Mouse (Mus musculus) embryonic facial prominence, embryonic 10.5 days (tissue): ENCODE results near the gene Ikzf1. TPM values are rescaled to one million over a fixed set of nuclear protein-coding genes. Genes with fewer than 3 reads are reported as not detected.

ENCODE experiments used
- DNase-seq: peaks from one replicate; pipeline ENCODE4 v3.0.0-alpha.2; 2017; ENCODE audit warnings: low spot score
- H3K27ac ChIP-seq: fragments of 300-500 bp; sonication (generic); replicated peaks from 2 replicates; pipeline ENCODE4 v1.5.1; 2016; ENCODE audit warnings: mild to moderate bottlenecking
- H3K27me3 ChIP-seq: fragments of 300-500 bp; sonication (generic); replicated peaks from 2 replicates; pipeline ENCODE4 v1.6.1; 2016; ENCODE audit warnings: low read depth, mild to moderate bottlenecking; ENCODE audit not compliant: poor library complexity, severe bottlenecking
- H3K36me3 ChIP-seq: fragments of 300-500 bp; sonication (generic); replicated peaks from 2 replicates; pipeline ENCODE4 v1.6.1; 2016; ENCODE audit warnings: mild to moderate bottlenecking, moderate library complexity
- H3K4me1 ChIP-seq: fragments of 300-500 bp; sonication (generic); 2 replicates; pipeline ENCODE4 v1.6.1; 2016
- H3K4me3 ChIP-seq: fragments of 300-500 bp; sonication (generic); 2 replicates; pipeline ENCODE4 v1.5.1; 2016; ENCODE audit warnings: mild to moderate bottlenecking, moderate library complexity
- H3K9me3 ChIP-seq: fragments of 300-500 bp; sonication (generic); 2 replicates; pipeline ENCODE4 v1.6.1; 2016; ENCODE audit warnings: mild to moderate bottlenecking
- WGBS: fragments of 180-500 bp; shearing (Covaris S2); methylation state at CpG from one replicate; pipeline ENCODE4 v1.1.7; 2016; 5-methylcytosine and 5-hydroxymethylcytosine counted together
- polyA plus RNA-seq: library from polyadenylated mRNA; unstranded; fragments of >200 nt; fragmentation: Nextera tagmentation; extraction: Ambion mirVana; gene quantifications from 2 replicates; pipeline ENCODE4 v1.2.1, GENCODE M21; 2016

Gene Ikzf1
- polyA plus RNA-seq, 1 experiment from 2014 or later = 3.1 TPM

DNA sequence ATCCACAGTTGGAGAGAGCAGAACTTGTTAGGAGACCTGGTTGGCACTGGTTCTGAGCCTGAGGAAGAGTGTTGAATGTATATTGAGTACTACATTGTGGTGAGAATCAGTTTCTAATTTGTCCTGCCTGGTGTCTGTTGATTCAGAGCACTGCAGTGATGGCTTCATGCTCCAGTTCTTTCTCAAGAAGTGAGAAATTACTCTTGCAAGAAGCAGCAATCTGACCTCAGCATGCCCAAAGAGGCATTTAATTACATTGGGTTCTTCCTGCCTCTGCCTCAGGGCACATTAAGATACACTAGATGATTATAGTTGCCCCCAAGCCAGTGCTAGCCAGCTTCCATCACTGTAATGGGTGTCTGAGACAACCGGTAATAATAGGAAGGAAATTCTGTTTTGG, 74.1 kb downstream of the Ikzf1 start:
- H3K9me3 ChIP-seq = no peaks in the 10 kb centered on the region
- 93% methylated on average over 1 of the region's 1 CpGs for WGBS
- no peaks in the 10 kb centered on the region for H3K4me1 ChIP-seq
- no peak for DNase-seq
- no peaks in the 10 kb centered on the region for H3K36me3 ChIP-seq
- no peak overlapping the region for H3K27ac ChIP-seq
- no peak overlapping the region for H3K4me3 ChIP-seq
- H3K27me3 ChIP-seq = no peaks in the 10 kb centered on the region

DNA sequence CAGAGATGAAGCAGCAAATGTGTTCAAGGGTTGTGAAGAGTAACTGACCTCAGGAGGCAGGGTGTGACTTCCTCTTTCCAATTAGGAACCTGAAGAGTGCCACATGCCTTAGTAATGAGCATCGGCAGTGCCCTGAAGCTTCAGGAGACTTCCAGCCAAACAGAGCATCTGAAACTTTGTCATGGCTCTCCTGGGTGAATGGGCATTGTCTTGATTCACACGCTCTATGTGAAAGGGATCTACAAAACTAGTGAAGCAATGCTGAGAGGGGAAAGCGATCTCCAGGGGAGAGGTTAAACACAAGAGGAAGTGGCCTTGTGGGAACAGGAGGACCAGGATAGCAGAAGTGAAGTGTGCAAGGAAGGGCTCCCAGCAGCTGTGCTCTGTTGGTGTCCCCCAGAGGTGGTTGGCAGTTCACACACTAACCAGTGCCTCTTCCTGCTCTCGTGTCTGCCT, 78.4 kb downstream of the Ikzf1 start:
- no peaks in the 10 kb centered on the region for H3K4me1 ChIP-seq
- no peak overlapping the region for H3K4me3 ChIP-seq
- no peak for DNase-seq
- no peaks in the 10 kb centered on the region for H3K36me3 ChIP-seq
- 69% methylated on average over 4 of the region's 4 CpGs for WGBS
- H3K27ac ChIP-seq = no peak overlapping the region
- no peaks in the 10 kb centered on the region for H3K9me3 ChIP-seq
- H3K27me3 ChIP-seq = no peaks in the 10 kb centered on the region

DNA sequence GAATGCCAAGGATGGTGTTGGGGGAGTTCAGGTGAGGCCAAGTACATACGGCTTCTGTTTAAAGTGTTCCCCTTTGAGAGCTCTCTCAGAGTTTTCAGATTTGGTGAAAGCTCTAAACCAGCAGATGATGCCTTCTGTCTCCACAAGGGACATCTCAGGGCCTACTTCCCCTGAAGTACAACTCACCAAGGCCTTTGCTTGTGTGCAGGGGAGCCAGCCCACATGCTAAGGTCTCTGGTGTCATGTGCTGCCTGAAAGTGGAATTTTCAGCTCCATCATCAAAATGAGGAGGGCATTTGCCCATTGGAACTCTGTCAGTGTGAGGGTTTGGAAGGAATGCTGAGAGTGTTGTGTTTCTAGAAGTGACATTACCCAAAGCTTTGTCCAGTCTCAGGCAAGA, 80.6 kb downstream of the Ikzf1 start:
- Histone ChIP-seq H3K4me1 (no peaks in the 10 kb centered on the region), H3K27me3 (no peaks in the 10 kb centered on the region), H3K4me3 (no peak overlapping the region), H3K9me3 (no peaks in the 10 kb centered on the region), H3K27ac (no peak overlapping the region), H3K36me3 (no peaks in the 10 kb centered on the region)
- 76% methylated on average over 1 of the region's 1 CpGs for WGBS
- DNase-seq = no peak

DNA sequence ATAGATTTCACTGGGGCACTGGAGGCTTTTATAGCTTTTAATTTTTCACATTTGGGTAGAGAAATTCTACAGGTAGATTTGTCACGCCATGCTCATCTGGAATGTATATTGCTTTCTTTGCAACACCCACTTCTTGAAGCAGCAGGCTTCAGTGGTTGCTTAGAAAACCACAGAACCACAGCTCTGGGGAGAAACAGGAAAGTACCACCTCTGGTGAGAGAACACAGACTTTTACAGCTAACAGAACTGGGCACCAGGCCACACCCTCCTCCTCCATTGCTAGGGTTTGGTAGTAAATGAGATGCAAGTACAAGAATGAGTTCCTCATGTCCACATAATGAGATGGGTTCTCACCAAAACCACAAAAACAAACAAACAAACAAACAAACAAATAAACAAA, 81.3 kb downstream of the Ikzf1 start:
- Histone ChIP-seq H3K36me3 (no peaks in the 10 kb centered on the region), H3K4me1 (no peaks in the 10 kb centered on the region), H3K27me3 (no peaks in the 10 kb centered on the region), H3K4me3 (no peak overlapping the region), H3K9me3 (no peaks in the 10 kb centered on the region), H3K27ac (no peak overlapping the region)
- no peak for DNase-seq
- 85% methylated on average over 1 of the region's 1 CpGs for WGBS

DNA sequence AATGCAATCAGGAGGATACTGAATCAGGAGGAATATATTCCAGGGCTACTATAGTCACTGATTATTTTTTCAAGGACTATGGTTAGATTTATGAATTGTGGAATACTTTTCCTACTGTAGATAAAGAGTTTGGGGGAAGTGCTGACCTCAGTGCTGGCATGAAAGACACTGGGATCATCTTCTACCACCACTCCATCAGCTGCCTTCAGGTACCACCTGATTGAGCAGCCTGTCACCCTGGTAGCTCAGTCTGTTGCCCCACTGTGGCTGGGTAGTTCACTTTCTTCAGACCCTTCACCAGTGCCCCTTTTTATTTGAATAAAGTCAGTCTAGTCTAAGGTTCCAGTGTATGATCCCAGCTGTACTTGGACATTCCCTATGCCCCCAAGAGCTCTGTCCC, 81.9 kb downstream of the Ikzf1 start:
- Histone ChIP-seq H3K4me1 (no peaks in the 10 kb centered on the region), H3K36me3 (no peaks in the 10 kb centered on the region), H3K4me3 (no peak overlapping the region), H3K9me3 (no peaks in the 10 kb centered on the region), H3K27me3 (no peaks in the 10 kb centered on the region), H3K27ac (no peak overlapping the region)
- no peak for DNase-seq

DNA sequence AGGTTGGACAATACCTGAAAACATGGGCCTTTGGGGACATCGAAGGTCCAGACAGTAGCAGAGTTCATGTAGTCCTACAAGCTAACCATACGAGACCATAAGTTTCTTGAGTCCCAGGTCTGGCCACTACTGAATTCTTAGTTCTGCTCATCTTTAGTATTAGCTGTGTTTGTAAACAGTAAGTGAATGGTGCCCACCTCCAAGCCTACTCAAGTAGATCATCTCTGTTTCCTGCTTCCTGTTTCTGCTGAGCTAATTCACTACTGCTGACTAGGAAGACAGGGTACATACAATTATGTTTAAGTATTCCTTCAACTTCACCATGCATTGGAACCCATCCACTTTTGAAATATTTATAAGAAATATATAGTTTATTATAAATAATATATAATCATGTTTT, 83.3 kb downstream of the Ikzf1 start:
- no peak overlapping the region for H3K4me3 ChIP-seq
- H3K36me3 ChIP-seq = no peaks in the 10 kb centered on the region
- DNase-seq = no peak
- no peaks in the 10 kb centered on the region for H3K4me1 ChIP-seq
- WGBS = 86% methylated on average over 2 of the region's 2 CpGs
- H3K27me3 ChIP-seq = no peaks in the 10 kb centered on the region
- no peaks in the 10 kb centered on the region for H3K9me3 ChIP-seq
- H3K27ac ChIP-seq = no peak overlapping the region

DNA sequence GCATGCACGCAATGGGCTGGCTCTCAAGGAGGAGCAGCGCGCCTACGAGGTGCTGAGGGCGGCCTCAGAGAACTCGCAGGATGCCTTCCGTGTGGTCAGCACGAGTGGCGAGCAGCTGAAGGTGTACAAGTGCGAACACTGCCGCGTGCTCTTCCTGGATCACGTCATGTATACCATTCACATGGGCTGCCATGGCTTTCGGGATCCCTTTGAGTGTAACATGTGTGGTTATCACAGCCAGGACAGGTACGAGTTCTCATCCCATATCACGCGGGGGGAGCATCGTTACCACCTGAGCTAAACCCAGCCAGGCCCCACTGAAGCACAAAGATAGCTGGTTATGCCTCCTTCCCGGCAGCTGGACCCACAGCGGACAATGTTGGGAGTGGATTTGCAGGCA, 84.5 kb downstream of the Ikzf1 start:
- DNase-seq = no peak
- Histone ChIP-seq H3K36me3 (no peaks in the 10 kb centered on the region), H3K27ac (no peak overlapping the region), H3K4me1 (no peaks in the 10 kb centered on the region), H3K27me3 (no peaks in the 10 kb centered on the region), H3K4me3 (no peak overlapping the region), H3K9me3 (no peaks in the 10 kb centered on the region)
- WGBS = 93% methylated on average over 20 of the region's 20 CpGs

DNA sequence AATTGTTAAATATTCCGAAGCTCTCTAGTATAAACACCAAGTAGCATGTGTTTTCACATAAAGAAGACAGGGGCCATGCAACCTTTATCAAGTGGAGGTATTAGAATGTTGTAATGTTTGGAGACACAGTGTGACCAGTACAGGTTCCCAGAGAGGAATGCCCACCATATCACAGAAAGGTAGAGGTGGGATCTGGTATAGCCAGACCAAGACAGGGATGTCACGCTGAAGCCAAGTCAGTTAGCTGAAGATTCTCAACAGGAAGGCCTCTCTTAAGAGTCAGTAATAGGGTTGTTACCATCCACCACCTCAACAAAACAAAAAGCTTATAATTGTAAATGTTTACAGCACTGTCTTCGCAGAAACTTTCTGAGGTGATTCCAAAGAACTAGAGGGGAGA, 85.9 kb downstream of the Ikzf1 start:
- no peak for DNase-seq
- Histone ChIP-seq H3K9me3 (no peaks in the 10 kb centered on the region), H3K4me1 (no peaks in the 10 kb centered on the region), H3K27ac (no peak overlapping the region), H3K36me3 (no peaks in the 10 kb centered on the region), H3K4me3 (no peak overlapping the region), H3K27me3 (no peaks in the 10 kb centered on the region)
- WGBS = 93% methylated on average over 3 of the region's 3 CpGs

DNA sequence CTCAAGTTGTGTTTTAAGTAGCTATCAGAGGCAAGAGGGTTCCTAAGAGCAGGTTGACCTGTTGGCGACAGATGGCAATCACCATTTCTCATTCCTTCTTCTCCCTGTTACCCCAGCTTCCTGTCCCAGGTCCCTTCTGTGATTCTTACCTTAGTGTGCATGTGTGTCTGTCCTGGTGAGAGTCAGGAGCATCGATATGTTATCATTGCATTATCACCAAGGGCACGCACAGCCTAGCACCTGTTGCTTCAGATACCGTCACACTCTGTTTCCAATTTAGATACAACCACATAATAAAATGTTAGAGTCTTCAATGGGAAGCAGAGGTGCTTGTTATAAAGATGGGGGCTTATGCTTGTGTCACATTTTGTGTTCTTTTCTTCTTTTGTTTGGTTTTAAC, 87.4 kb downstream of the Ikzf1 start:
- no peak overlapping the region for H3K27ac ChIP-seq
- no peaks in the 10 kb centered on the region for H3K9me3 ChIP-seq
- no peak for DNase-seq
- 90% methylated on average over 4 of the region's 4 CpGs for WGBS
- no peaks in the 10 kb centered on the region for H3K36me3 ChIP-seq
- H3K4me3 ChIP-seq = no peak overlapping the region
- H3K4me1 ChIP-seq = no peaks in the 10 kb centered on the region
- H3K27me3 ChIP-seq = no peaks in the 10 kb centered on the region

DNA sequence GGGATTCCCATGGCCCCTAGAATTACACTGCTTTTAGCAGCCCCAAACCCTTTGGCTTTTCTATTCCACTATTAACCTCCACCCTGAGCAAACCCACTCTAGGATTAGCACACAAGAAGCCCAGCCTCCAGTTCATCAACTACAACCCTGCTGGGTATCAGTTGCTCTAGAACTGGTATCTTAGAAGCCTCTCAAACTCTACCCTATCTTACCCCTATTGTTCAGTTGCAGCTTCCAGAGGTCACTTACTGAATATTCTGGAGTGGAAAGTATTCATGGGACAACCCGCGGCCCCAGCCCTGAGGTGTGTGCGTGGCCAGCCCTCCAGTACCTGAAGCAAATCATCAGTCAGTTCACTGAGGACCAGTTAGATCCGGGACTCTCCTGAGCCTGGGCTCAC, 89.6 kb downstream of the Ikzf1 start:
- Histone ChIP-seq H3K27ac (no peak overlapping the region), H3K27me3 (no peaks in the 10 kb centered on the region), H3K4me3 (no peak overlapping the region), H3K4me1 (no peaks in the 10 kb centered on the region), H3K9me3 (no peaks in the 10 kb centered on the region), H3K36me3 (no peaks in the 10 kb centered on the region)
- DNase-seq = no peak
- WGBS = 95% methylated on average over 4 of the region's 4 CpGs

DNA sequence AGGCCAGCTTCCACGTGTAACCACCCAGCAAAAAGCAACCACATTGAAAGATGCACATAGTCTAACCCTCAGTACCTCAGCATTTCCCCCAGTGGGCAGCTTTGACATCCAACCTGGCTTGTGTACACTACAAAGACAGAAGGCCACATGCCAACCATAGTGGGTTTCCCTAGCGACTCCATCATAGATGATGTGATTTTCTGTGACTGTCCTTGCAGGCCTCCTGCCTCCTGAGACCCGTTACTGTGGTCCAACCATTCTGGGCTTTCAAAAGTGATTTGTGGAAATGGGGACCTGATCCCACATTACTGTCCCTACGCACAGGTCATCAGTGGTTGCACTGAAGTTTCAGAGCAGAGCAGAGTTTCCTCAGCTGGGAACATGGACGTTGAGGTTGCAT, 90.1 kb downstream of the Ikzf1 start:
- no peak for DNase-seq
- H3K27me3 ChIP-seq = no peaks in the 10 kb centered on the region
- H3K4me1 ChIP-seq = no peaks in the 10 kb centered on the region
- 89% methylated on average over 5 of the region's 5 CpGs for WGBS
- H3K4me3 ChIP-seq = no peak overlapping the region
- no peaks in the 10 kb centered on the region for H3K9me3 ChIP-seq
- H3K36me3 ChIP-seq = no peaks in the 10 kb centered on the region
- H3K27ac ChIP-seq = no peak overlapping the region

DNA sequence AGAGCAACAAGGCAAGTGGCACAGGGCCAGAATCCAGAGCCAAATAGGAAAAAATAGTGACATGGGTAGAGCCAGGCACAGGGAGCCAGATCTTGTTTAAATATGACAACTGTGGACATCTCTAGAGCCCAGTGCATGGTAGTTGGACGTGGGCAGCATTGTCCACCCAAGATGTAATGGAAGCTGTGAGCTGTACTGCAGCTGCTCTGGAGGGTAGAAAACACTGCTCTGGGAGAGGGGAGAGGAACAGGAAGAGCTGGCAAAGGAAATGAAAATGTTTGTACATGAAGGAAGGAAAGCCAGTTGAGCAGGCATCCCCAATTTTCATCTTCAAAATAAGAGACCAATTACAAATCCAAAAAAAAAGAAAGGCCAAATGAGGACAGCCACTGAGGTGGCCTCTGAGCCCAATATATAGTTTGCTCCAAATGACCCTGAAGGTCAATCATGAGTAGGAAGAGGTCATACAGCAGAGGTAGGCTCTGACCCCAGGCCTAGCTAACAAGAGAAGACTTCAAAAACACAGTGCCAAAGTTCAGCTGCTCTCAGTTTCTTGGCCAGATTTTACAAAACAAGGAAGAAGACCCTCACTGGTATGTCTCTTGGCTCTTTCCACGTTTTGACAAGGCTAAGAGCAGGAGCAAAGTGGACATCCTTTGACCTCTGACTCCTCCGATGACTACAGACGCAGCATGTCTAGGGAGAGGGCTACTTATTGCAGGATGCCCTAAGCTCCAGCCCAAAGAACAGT, 91.4 kb downstream of the Ikzf1 start:
- H3K4me3 ChIP-seq = no peak overlapping the region
- H3K4me1 ChIP-seq = no peaks in the 10 kb centered on the region
- no peaks in the 10 kb centered on the region for H3K9me3 ChIP-seq
- H3K27ac ChIP-seq = no peak overlapping the region
- no peak for DNase-seq
- no peaks in the 10 kb centered on the region for H3K36me3 ChIP-seq
- no peaks in the 10 kb centered on the region for H3K27me3 ChIP-seq
- 54% methylated on average over 4 of the region's 4 CpGs for whole genome bisulfite sequencing

DNA sequence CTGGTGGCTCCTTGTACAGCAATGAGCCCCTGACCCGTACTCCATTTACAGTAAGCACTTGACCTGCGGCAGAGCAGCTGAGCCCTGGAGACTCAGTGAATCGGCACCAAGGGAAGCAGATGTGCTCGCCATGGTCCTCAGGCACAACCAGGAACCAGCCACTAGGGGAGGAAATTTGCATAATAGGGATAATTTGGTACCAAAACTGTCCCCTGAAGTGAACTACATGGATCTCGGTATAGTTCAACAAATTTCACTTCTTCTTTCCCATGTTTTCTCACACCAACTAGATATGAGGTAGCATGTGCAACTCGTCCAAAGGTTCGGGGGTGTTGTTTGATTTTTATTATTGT, 92.0 kb downstream of the Ikzf1 start:
- Histone ChIP-seq H3K4me3 (no peak overlapping the region), H3K4me1 (no peaks in the 10 kb centered on the region), H3K27me3 (no peaks in the 10 kb centered on the region), H3K27ac (no peak overlapping the region), H3K9me3 (no peaks in the 10 kb centered on the region), H3K36me3 (no peaks in the 10 kb centered on the region)
- 81% methylated on average over 7 of the region's 7 CpGs for WGBS
- DNase-seq = no peak

DNA sequence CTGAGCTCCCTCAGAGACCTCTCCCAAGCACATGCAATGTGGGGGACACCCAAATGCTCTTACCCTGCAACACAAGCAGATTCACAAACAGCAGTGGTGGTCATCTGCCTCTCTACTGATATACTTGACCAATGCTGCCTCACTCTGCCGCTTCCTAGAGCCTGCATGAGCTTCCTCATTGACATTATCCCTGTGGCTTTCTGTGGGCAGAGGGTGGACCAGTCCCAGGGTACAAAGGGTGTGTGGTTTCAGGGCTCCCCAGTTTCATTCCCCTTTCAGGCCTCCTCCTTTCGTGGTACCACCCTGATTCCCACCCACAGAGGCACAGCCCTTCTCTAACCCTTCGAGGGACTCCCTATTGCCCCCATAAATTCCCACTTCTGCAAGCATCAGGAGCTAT, 92.4 kb downstream of the Ikzf1 start:
- no peaks in the 10 kb centered on the region for H3K27me3 ChIP-seq
- H3K4me3 ChIP-seq = no peak overlapping the region
- H3K27ac ChIP-seq = no peak overlapping the region
- no peak for DNase-seq
- 83% methylated on average over 3 of the region's 3 CpGs for WGBS
- no peaks in the 10 kb centered on the region for H3K4me1 ChIP-seq
- H3K9me3 ChIP-seq = no peaks in the 10 kb centered on the region
- no peaks in the 10 kb centered on the region for H3K36me3 ChIP-seq
